Mouse (Mus musculus): ENCODE data around the gene Lhx6. TPM values are rescaled to one million over a fixed set of nuclear protein-coding genes. Genes with fewer than 3 reads are reported as not detected.

Gene Lhx6
- total RNA-seq, 2 experiments from 2014 or later: 17.5 to 20.0 TPM

GRCm38 (mm10) chr2:36097129-36097815 is 7.9 kb downstream of the Lhx6 start:
- intact Hi-C loops (cut with DNase I): no loop called here
- no peak for DNase-seq (ENCODE audit: low spot score in 2 of 2)

- intact Hi-C loops (cut with DNase I): no loop called here
- DNase-seq (ENCODE audit: low spot score in 2 of 2): no peak
These were observed 11.2 kb downstream of the Lhx6 start for GRCm38 (mm10) chr2:36093914-36094475.

- DNase-seq (ENCODE audit: low spot score in 2 of 2): no peak
- intact Hi-C loops (cut with DNase I): no loop called here
These were observed 11.9 kb downstream of the Lhx6 start for GRCm38 (mm10) chr2:36093301-36093700.

- no peak for DNase-seq (ENCODE audit: low spot score in 2 of 2)
- intact Hi-C loops (cut with DNase I): no loop called here
These were observed 12.5 kb downstream of the Lhx6 start for GRCm38 (mm10) chr2:36092748-36093147.

GRCm38 (mm10) chr2:36090853-36091741 is 14.1 kb downstream of the Lhx6 start:
- intact Hi-C loops (cut with DNase I): no loop called here
- no peak for DNase-seq (ENCODE audit: low spot score in 2 of 2)

GRCm38 (mm10) chr2:36089190-36089589 is 16.0 kb downstream of the Lhx6 start:
- intact Hi-C loops (cut with DNase I): no loop called here
- no peak for DNase-seq (ENCODE audit: low spot score in 2 of 2)

GRCm38 (mm10) chr2:36085041-36085440 is 20.2 kb downstream of the Lhx6 start:
- DNase-seq (ENCODE audit: low spot score in 2 of 2): no peak
- intact Hi-C loops (cut with DNase I): no loop called here

- no peak for DNase-seq (ENCODE audit: low spot score in 2 of 2)
- intact Hi-C loops (cut with DNase I): no loop called here
These were observed 22.2 kb downstream of the Lhx6 start for GRCm38 (mm10) chr2:36082802-36083580.

GRCm38 (mm10) chr2:36081446-36081845 is 23.8 kb downstream of the Lhx6 start:
- intact Hi-C loops (cut with DNase I): no loop called here
- DNase-seq (ENCODE audit: low spot score in 2 of 2): no peak

GRCm38 (mm10) chr2:36077160-36077761 is 27.9 kb downstream of the Lhx6 start:
- intact Hi-C loops (cut with DNase I): no loop called here
- DNase-seq (ENCODE audit: low spot score in 2 of 2): no peak

GRCm38 (mm10) chr2:36075210-36075609 is 30.0 kb downstream of the Lhx6 start:
- DNase-seq (ENCODE audit: low spot score in 2 of 2): no peak
- intact Hi-C loops (cut with DNase I): no loop called here

GRCm38 (mm10) chr2:36073781-36074180 is 31.4 kb downstream of the Lhx6 start:
- no peak for DNase-seq (ENCODE audit: low spot score in 2 of 2)
- intact Hi-C loops (cut with DNase I): no loop called here

GRCm38 (mm10) chr2:36071660-36072305 is 33.4 kb downstream of the Lhx6 start:
- DNase-seq (ENCODE audit: low spot score in 2 of 2): no peak
- intact Hi-C loops (cut with DNase I): no loop called here

GRCm38 (mm10) chr2:36067132-36067531 is 38.1 kb downstream of the Lhx6 start:
- intact Hi-C loops (cut with DNase I): no loop called here
- no peak for DNase-seq (ENCODE audit: low spot score in 2 of 2)

GRCm38 (mm10) chr2:36061409-36061808 is 43.8 kb downstream of the Lhx6 start:
- DNase-seq (ENCODE audit: low spot score in 2 of 2): no peak
- intact Hi-C loops (cut with DNase I): no loop called here

- intact Hi-C loops (cut with DNase I): no loop called here
- DNase-seq (ENCODE audit: low spot score in 2 of 2): no peak
These were observed 49.0 kb downstream of the Lhx6 start for GRCm38 (mm10) chr2:36056248-36056647.

GRCm38 (mm10) chr2:36053249-36053648 is 52.0 kb downstream of the Lhx6 start:
- intact Hi-C loops (cut with DNase I): no loop called here
- DNase-seq (ENCODE audit: low spot score in 2 of 2): peak in 1 of 2 experiments; percentile 64

- no peak for DNase-seq (ENCODE audit: low spot score in 2 of 2)
- intact Hi-C loops (cut with DNase I): loop anchor here (5.0 kb wide), 1 partner anchor 88 kb away; the partner anchor contains the start of genes Mrrf and Rbm18
These were observed 55.6 kb downstream of the Lhx6 start for GRCm38 (mm10) chr2:36049567-36049954.

All from left cerebral cortex, postnatal 25 days (tissue).